Mouse (Mus musculus): ENCODE data around the gene Slc30a9. TPM values are rescaled to one million over a fixed set of nuclear protein-coding genes. Genes with fewer than 3 reads are reported as not detected.

Gene Slc30a9
- total RNA-seq, 2 experiments from 2014 or later, result 158 to 167 TPM

DNA sequence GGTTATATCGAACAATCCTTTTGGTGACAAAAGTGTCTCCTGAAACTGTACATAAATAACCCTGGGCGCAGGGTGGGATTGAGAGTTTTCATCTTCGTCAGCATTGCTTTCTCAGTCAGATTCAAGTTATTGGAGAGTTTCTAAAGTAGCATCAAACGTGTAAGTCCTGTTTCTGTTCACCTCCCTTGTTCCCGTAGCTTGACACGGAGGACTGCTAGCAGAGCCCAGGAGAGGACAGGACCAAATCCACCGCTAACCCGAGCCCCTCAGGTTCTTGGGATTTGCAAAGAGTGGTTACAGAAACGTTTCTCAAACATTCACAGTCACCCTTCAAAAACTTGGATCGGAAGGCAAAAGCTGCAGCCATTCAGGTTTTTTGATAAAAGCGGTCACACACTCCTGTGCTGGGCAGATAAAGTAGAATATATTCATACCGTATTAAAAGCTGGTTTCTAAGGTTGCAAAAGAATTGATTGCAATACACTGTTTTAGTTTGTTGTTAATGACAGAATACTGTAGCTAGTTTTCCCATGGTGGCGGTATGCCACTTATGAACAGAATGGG, 986 bp downstream of the Slc30a9 start:
- peak; percentile 66 for ATAC-seq (replicated peaks; ENCODE audit: low FRiP score, poor library complexity, severe bottlenecking)

DNA sequence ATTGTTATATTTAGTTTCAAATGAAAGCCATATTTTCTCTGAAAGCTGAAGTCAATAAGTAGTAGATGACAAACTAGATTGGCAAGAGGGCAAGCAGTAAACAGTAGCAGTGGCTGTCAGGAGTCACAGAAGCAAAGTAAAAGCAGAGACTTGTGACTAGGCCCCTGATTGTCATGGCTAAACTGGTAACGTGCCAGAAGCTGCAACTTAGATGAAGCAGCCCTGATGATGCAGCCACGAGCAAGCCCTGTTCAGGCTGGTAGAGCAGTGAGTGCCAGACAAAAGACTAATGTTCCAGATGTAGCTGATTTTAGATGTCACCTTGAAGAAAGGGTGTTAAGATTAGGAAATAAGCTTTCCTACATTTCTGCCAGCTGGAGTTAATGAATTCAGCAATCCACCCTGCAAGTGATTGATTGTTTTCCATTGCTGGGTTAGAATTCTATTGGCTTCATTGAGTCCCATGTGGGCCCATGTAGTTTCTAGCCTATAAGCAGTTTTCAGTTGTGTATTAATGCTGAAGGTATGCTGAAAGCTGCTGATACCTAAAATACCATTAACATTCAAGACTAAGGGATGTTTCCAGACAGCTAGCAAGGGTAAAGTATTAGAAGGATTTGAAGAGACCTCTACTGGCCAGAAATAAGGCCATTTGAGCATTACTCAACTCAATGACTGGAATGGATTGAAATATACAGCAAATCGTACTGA, 5.2 kb downstream of the Slc30a9 start:
- no peak for ATAC-seq (replicated peaks; ENCODE audit: low FRiP score, poor library complexity, severe bottlenecking)

DNA sequence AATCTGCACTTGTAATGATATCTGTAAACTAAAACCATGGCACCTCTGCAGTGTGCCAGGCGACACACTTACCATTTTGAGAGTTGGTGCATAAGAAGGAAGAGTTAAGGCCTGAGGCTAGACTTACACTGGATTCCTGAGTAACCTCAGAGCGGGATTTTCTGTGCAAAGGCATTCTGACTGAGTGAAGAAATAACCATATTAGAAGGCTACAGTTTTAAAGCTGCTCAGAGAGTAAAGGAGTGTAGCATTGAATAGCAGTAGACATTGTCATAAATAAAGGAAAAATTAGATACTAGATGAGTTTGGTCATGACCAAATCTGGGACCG, 5.7 kb downstream of the Slc30a9 start:
- ATAC-seq (replicated peaks; ENCODE audit: low FRiP score, poor library complexity, severe bottlenecking), result no peak

DNA sequence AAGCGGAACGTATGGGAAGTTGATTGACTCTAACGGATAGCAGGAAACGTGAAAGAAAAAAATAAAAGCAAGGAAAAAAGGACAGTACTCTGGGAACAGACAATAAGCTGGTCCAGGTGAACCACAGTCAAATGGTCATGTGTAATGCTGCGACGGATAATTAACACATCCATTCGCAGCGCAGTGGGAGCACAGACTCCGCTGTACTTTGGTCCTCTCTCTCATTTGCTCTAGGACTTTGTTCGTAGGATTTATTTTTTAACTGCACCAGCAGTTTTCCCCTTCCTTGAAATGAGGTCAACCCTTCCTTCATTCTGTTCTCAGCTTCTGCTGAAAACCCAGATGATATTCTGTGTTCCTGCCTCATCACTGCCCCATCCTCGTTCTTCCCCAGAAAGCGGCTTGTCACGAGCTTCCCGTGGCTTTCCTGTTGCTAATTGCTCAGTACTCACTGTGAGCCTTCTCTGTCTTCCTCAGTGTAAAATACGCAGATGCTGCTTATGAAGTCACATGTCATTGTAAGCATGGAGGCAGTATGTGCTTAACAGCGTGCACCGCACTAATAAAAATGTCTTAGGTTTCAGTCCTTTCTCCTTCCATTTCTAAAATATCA, 15.0 kb downstream of the Slc30a9 start:
- no peak for ATAC-seq (replicated peaks; ENCODE audit: low FRiP score, poor library complexity, severe bottlenecking)

DNA sequence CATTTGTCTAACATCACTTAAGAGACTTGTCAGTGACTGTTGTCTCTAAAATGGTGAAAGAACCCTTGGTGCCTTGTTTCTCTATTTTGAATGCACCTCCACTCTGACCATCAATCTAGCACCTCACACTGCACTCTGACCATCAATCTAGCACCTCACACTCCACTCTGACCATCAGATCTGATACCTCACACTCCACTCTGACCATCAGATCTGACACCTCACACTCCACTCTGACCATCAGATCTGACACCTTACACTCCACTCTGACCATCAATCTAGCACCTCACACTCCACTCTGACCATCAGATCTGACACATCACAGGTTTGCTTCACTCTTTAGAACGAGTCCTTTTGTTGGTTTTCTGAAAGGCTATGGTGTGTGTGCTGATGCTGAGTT, 17.3 kb downstream of the Slc30a9 start:
- no peak for ATAC-seq (replicated peaks; ENCODE audit: low FRiP score, poor library complexity, severe bottlenecking)

DNA sequence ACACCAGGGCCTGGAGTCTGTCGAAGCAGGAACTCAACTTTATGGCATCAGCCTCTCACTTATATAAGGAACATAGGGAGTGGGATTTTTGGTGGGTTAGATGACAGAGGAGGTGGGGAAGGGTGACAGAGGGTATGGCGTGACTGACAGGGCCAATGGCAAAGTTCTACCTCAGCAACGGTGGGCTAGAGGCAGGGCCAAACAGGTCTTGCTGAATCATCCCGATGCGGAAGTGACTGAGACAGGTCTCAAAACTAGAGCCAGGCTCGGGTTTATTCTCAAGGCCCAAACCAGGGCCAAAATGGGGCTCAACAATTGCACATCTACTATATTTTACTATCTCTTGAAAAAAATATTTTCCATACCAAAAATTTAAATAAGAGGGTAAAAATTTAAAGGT, 34.1 kb downstream of the Slc30a9 start:
- no peak for ATAC-seq (replicated peaks; ENCODE audit: low FRiP score, poor library complexity, severe bottlenecking)

DNA sequence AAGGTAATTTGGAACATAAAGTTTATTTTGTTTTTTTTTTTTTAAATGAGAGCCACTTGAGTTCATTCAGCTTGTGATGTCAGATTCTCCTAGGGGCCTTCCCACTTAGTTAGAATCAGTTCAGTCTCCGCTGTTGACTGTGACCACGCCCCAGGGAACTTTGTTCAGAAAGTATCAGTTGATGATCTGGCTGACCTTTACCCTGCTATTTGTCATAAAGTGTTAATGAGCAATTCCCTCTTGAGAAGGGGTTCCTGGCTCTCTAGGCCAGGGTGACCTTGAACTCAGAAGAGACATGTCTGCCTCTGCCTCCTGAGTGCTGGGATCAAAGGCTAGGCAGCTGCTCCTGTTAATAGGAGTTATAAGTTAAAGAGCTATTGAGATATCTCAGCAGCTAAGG, 40.3 kb downstream of the Slc30a9 start:
- no peak for ATAC-seq (replicated peaks; ENCODE audit: low FRiP score, poor library complexity, severe bottlenecking)

DNA sequence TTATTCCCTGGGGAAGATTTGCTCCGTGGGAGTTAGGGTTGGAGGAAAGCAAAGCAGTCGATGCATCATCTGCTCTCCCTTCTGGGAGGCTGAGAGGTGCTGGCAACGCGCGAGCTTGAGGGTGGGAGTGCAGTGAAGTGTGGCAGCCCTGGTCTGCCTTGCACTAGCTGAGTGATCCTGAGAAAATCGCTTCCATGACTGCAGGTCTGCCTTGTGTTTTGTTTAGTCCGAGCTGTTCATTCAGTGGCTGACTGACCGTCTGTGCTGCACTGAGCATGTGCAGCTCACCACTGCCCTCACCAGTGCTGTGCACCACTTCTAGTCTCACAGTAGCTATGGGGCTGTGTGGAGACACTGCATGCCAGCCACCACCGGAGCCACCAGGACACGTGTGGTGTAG, 42.2 kb downstream of the Slc30a9 start:
- no peak for ATAC-seq (replicated peaks; ENCODE audit: low FRiP score, poor library complexity, severe bottlenecking)

DNA sequence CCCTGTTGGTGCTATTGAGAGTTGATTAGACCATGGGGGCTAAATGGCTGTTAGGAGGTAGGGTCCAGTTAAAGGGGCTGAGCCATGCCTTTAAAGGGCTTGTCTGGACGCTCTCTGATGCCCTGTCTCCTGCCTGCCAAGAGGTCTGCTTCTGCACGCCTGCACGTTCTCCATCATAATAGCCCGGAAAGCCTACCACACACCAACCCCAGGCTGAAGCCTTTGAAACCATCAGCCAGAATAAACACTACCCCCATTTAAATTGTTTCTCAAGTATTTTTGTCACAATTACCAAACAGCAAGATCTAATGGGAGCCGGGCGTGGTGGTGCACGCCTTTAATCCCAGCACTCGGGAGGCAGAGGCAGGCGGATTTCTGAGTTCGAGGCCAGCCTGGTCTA, 55.6 kb downstream of the Slc30a9 start:
- ATAC-seq (replicated peaks; ENCODE audit: low FRiP score, poor library complexity, severe bottlenecking), result no peak

DNA sequence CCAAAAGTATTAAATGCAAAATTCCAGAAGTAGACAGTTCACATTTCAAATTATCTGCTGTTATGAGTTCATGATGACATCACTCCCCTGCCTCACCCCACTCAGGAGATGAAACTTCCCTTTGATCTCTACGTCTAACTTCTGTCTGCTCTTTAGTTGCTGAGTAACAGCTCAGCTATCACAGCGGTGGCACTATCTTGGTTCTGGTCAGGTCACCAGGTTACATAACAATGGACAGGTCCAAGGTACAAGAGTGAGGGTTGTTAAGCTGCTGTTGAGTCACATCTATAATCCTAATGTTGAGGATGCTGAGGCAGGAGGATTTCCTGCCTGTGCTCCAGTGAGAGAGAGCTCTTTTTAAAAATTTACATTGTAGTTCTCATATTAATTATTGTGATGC, 56.2 kb downstream of the Slc30a9 start:
- ATAC-seq (replicated peaks; ENCODE audit: low FRiP score, poor library complexity, severe bottlenecking), result no peak

DNA sequence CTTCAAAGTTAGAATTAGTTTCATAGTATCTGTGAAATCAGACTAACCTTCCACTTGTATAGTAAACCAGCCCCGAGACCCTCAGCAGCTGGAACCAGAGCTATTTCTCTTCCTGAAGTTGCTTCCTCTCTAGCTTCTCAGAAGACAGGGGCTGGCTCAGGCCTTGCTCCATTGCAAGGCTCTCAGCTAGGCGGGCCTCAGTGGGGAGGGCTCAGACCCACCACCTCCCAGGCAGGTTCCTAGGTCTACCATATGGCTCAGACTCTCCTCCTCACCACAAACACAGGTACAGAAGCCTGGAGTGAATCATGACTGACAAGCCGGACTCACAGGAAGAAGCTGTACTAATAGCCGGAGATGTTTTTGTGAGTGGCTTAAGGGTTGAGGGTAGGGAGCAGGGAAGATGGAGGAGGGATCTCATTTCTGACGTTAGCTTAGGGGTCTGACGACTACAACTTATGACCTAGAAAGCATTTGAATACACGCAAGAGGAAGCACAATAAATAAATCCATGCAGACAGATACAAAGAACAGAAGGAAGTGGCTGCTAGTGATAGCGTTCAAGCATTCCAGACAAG, 70.4 kb downstream of the Slc30a9 start:
- no peak for ATAC-seq (replicated peaks; ENCODE audit: low FRiP score, poor library complexity, severe bottlenecking)

DNA sequence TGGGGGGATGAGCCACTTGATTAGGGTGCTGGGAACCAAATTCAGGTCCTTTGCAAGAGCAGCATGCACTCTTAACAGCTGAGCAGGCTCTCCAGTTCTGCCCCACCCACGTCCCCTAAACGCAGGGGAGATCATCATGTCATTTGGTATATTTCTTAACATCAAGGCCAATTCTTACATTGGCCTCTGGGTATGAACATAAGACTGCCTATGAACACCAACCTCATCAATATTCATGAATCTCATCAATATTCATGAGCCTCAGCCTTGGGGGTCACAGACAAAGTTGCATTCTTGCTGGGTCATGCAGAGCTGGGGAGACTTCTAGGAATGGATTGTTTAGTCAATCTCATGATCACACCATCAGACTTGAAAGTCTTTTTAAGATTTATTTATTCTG, 74.9 kb downstream of the Slc30a9 start:
- ATAC-seq (replicated peaks; ENCODE audit: low FRiP score, poor library complexity, severe bottlenecking), result no peak

DNA sequence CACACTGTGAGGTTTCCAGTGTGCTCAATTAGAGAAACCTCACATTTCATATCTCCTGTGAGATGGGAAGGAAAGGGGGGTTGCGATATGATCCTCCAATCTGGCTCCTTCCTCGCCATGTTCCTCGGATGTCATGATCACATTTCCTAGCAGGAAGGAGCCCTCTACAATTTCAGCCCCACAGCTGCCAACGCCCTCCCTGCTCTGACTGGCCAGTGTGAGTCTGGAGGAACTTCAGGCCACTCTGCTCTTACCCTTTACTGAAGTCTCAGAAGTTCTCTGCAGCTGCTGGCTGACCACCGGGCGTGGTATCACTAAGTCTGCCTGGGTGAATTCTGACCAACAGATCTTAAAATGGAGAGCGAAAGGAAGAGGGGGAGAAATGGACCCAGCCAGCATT, 75.8 kb downstream of the Slc30a9 start:
- no peak for ATAC-seq (replicated peaks; ENCODE audit: low FRiP score, poor library complexity, severe bottlenecking)

DNA sequence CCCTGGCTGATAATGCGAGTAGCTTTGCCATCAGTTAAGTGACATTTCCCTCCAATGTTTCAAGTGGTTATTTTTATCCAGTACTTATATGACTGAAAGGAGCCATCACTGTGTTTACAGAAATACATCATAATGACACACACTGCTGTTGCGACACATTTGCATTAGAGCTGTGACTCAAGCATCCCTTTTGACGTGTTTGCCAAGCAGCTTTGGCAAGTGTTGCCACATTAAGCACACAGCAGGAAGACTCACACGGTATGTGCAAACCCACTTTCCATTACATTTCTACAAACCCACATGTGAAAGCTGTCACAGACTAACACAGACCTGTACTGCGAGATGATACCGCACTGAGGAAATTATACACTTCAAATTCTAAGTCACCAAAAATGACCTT, 87.2 kb downstream of the Slc30a9 start:
- no peak for ATAC-seq (replicated peaks; ENCODE audit: low FRiP score, poor library complexity, severe bottlenecking)

DNA sequence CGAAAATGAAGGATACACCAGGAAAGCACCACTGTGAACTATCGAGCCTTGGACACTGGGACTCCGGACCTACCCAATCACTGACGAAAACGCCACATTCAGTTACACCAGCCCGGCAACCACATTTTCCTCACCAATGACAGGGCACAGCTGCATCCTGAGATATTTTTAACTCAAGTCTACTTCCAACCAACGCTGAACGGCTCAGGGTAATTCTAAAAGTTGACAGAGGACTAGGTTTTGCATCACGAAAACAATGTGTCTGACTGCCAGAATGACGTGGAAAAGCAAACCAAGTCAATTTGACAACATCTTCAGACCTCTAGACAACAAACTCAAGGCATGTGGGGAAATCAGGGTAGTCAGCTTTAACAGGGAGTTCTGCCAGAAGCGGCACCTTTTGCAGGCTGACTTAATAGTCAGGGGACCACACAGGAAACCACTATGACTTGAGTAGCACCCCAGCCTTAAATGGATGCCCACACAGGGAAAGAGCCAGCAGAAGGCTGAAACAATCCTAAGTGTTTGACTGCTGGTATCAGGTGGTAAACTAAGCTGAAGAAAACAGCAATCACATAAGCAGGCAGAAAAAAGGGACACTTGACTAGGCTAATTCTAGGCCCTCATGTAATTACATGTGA, 88.6 kb downstream of the Slc30a9 start:
- ATAC-seq (replicated peaks; ENCODE audit: low FRiP score, poor library complexity, severe bottlenecking), result no peak

DNA sequence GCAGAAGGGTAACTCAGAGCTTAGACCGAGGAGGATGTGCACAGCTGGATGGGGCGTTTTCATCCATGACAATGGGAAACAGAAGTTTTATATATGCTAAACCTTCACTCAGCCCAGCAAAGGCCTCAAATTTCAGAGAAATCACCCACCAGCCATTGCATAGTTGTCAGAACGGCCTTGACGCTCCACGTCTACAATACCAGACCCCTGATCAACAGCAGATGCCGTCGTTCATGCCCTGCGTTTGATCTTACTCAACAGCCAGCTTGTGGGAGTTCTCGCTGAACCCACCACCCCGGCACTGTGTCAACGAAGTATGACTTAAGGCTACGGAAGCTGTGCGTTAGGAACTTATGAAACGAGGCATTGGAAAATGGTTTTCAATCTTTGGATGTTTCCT, 90.4 kb downstream of the Slc30a9 start:
- no peak for ATAC-seq (replicated peaks; ENCODE audit: low FRiP score, poor library complexity, severe bottlenecking)

DNA sequence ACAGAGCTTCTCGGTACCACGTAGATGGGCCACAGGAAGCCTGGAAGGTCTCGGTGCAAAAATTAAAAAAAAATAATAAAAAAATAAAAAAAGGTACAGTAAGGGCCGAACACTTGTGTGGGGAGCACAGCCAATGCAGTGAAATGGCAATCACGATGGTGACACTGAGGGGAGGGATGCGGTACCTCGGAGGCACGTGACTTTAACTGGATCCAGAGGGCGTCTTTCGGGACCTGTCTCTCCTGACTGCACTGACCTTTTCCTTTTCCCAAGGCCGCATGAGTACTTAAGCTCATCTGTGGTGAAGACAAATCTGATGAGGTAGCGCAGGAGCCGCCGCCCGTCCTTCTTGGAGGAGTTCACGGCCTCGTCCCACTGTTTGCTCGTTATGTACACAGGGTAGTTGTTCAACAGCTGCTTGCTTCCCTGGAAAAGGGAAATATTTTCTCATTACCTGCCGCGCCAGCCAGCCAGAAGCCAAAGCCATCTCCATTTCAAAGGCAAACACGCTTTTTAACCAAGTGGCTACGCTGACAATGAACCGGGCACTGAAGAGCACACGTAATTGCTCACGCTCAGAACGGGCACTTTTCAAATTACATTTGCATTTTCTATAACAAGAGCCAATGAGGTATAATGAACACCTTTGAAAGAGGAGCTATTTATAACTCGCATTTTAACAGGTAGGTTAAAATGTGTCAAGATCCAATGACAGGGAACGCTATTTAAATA, 93.3 kb downstream of the Slc30a9 start:
- no peak for ATAC-seq (replicated peaks; ENCODE audit: low FRiP score, poor library complexity, severe bottlenecking)

DNA sequence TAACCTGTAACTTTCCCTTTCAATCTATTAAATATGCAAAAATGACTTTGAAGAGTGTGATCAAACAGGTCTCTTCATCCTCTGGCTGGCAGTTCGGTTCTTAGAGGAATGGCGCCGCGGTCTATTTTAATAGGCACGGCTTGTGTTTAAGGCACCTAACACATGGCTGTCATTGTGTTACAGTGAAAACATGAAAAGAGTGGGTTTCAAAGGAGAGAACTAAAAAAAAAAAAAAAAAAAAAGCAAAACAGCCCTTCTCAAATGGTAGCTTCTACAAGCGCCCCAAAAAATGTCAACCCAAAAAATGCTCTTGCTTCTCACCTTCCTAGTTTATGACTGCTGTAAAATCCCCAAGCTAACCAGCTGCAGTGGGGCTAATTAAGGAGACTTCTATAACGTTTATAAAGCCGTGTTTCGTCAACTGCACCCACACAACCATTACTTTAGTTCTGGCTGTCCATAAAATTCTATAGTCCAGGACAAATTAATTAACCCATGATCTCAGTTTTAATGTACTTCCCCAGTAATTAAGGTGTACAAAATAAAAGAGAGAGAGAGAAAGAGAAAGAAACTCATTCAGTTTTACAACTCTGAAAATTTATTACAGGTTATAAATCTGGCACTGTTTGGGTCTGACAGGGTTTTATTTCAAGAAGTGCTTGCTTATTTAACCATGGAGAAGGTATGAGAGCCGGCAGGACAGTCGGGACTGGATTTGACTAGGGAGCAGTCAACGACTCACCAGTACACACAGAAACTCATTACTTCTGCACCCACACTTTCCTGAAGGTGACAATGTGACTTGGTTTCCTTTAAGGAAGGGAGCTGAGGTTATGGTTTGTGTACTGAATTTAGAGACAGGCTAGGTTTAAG, 94.1 kb downstream of the Slc30a9 start:
- no peak for ATAC-seq (replicated peaks; ENCODE audit: low FRiP score, poor library complexity, severe bottlenecking)

DNA sequence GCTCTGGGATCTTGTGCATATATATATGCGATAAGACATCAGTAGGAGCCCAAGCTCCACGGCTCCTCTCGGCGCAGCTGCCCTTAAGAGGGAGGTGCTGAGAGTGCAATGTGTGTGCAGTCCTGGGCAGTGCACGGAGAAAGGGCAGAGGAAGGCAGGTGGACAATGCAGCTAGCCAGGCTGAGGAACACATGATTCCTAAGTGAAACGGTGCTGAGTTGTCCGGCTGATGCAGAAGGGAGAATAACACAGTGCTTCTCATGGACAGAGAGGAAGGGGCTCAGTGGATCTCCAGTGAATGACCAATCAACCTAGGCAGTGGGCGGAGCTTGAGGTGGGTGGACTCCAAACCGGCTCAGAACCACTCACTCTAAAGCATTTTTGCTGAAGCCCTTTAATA, 94.9 kb downstream of the Slc30a9 start:
- ATAC-seq (replicated peaks; ENCODE audit: low FRiP score, poor library complexity, severe bottlenecking), result no peak

Measured in erythroid progenitor cell, adult 5-6 weeks (primary cell).